Mouse (Mus musculus): ENCODE measurements around the gene Adipor2. TPM values are rescaled to one million over a fixed set of nuclear protein-coding genes. Genes with fewer than 3 reads are reported as not detected.
"Not testable (repeated sequence)": the region's sequence is repeated elsewhere in the genome, so short reads cannot be mapped to it uniquely, and the experiment has no call there.

Adipor2 gene
- total and polyA plus RNA-seq, 3 experiments = 57.0 to 63.6 (median 62.7) TPM

DNA sequence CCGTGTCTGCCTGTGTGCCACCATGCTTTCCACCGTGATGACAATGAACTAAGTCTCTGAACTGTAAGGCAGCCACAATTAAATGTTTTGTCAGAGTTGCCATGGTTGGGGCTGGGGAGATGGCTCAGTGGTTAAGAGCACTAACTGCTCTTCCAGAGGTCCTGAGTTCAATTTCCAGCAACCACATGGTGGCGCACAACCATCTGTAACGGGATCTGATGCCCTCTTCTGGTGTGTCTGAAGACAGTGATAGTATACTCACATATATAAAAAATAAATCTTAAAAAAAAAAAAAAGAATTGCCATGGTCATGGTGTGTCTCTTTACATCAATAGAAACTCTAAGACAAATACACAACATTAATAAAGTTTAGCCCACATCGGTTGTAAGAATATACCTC lies 42.5 kb downstream of the Adipor2 start:
- no peak for TF ChIP-seq POLR2A (IDR thresholded peaks at IDR 0.05; ENCODE audit: insufficient read depth, low read depth, low read length)
- TF ChIP-seq CTCF (IDR thresholded peaks at IDR 0.05) = peak; percentile 35
- H3K9ac ChIP-seq (ENCODE audit: low read depth, low read length) = no peak overlapping the region
- no peak overlapping the region for H3K27ac ChIP-seq
- H3K36me3 ChIP-seq (ENCODE audit: control insufficient read depth, insufficient read depth, low read length) = peaks cover 41% of the 10 kb centered on the region
- DNase-seq = no peak
- peaks cover 18% of the 10 kb centered on the region for H3K4me1 ChIP-seq (ENCODE audit: control insufficient read depth, insufficient read depth, low read length)
- H3K4me3 ChIP-seq = no peak overlapping the region
- 74% methylated on average over 5 of the region's 5 CpGs for WGBS
- no peaks in the 10 kb centered on the region for H3K27me3 ChIP-seq (ENCODE audit: control insufficient read depth, insufficient read depth, low read length)
- intact Hi-C loops (cut with DNase I) = no loop called here
- H3K79me2 ChIP-seq (replicated peaks; ENCODE audit: control insufficient read depth, insufficient read depth, low read length) = peaks cover 12% of the 10 kb centered on the region

DNA sequence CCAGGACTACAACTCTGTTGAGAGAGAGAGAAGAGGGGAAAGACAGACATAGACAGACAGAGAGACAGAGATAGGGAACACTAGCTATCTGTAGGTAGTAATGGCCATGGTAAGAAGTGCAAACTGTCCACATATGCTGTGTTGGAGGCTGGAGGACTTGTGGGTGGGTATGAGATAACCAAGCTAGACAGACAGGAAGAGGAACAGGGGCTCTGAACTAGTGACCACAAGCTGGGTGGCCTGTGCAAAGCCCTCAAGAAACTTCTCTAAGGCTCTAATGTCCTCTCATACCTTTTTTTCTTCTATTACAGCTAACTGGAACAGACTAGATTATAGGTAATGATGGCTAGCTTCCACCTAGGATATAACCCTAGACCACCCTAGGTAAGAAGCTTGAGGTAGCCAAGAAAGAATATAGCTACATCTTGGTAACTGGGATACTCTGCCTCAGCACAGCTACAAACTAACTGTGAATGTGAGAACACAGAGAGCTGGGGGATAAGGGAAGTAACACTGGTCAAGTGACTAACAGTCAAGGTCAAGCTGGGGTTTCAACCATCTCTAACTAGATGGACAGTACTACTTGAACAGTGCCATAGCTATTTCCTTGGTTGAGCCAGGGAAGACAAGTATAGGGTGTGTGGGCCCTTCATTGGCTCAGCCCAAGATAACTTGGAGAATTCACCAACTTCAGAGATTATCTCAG lies 44.4 kb downstream of the Adipor2 start:
- no peaks in the 10 kb centered on the region for H3K27me3 ChIP-seq (ENCODE audit: control insufficient read depth, insufficient read depth, low read length)
- H3K79me2 ChIP-seq (replicated peaks; ENCODE audit: control insufficient read depth, insufficient read depth, low read length) = peaks cover 10% of the 10 kb centered on the region
- no peak overlapping the region for H3K9ac ChIP-seq (ENCODE audit: low read depth, low read length)
- H3K4me1 ChIP-seq (ENCODE audit: control insufficient read depth, insufficient read depth, low read length) = peaks cover 15% of the 10 kb centered on the region
- no peak overlapping the region for H3K27ac ChIP-seq
- H3K4me3 ChIP-seq = no peak overlapping the region
- H3K36me3 ChIP-seq (ENCODE audit: control insufficient read depth, insufficient read depth, low read length) = peaks cover 34% of the 10 kb centered on the region
- TF ChIP-seq EP300 (IDR thresholded peaks at IDR 0.05; ENCODE audit: insufficient read depth, low read depth, low read length) (no peak), POLR2A (IDR thresholded peaks at IDR 0.05; ENCODE audit: insufficient read depth, low read depth, low read length) (no peak), CTCF (IDR thresholded peaks at IDR 0.05) (no peak)
- DNase-seq = no peak
- intact Hi-C loops (cut with DNase I) = no loop called here

DNA sequence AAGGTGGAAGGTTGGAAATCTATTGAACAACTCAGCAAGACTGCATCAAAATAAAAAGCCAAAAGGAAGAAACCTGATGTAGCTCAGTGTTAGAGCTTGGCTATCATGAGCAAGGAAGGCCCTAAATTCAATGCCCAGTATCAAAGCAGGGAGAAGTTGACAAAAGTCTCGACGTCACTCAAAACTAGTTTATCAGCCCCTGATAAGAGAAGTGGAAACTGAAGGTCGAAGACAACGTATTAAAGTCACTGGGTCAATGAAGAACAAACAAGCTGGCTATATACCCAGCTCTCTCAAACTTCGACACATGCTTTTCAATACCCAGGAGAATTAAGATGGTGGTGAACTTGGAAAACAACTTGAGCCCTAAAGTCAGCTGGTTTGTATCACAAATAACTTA lies 45.3 kb downstream of the Adipor2 start:
- TF ChIP-seq EP300 (IDR thresholded peaks at IDR 0.05; ENCODE audit: insufficient read depth, low read depth, low read length) (no peak), POLR2A (IDR thresholded peaks at IDR 0.05; ENCODE audit: insufficient read depth, low read depth, low read length) (no peak), CTCF (IDR thresholded peaks at IDR 0.05) (no peak)
- H3K36me3 ChIP-seq (ENCODE audit: control insufficient read depth, insufficient read depth, low read length) = peaks cover 28% of the 10 kb centered on the region
- 24% methylated on average over 5 of the region's 5 CpGs for WGBS
- no peaks in the 10 kb centered on the region for H3K27me3 ChIP-seq (ENCODE audit: control insufficient read depth, insufficient read depth, low read length)
- peaks cover 9% of the 10 kb centered on the region for H3K4me1 ChIP-seq (ENCODE audit: control insufficient read depth, insufficient read depth, low read length)
- peaks cover 7% of the 10 kb centered on the region for H3K79me2 ChIP-seq (replicated peaks; ENCODE audit: control insufficient read depth, insufficient read depth, low read length)
- DNase-seq = no peak
- intact Hi-C loops (cut with DNase I) = no loop called here
- H3K4me3 ChIP-seq = no peak overlapping the region
- H3K27ac ChIP-seq = no peak overlapping the region
- H3K9ac ChIP-seq (ENCODE audit: low read depth, low read length) = no peak overlapping the region

DNA sequence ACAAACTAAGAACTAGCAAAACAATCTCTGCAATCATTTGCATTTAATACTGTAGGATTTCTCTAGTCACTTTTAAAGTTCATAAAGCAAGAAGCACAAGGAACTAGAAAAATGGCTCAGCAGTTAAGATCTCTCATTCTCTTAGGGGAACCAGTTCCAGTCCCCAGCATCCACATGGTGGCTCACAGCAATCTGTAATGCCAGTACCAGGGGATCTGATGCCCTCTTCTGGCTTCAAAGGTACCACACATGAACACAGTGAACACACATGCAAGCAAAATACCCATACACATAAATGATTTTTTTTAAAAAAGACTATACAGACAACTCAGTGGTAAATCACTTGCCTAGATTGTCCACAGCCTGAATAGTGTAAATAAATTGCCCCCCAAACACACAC lies 45.9 kb downstream of the Adipor2 start:
- peak; percentile 31 for TF ChIP-seq CTCF (IDR thresholded peaks at IDR 0.05)
- no peak for TF ChIP-seq EP300 (IDR thresholded peaks at IDR 0.05; ENCODE audit: insufficient read depth, low read depth, low read length)
- no peak overlapping the region for H3K9ac ChIP-seq (ENCODE audit: low read depth, low read length)
- H3K79me2 ChIP-seq (replicated peaks; ENCODE audit: control insufficient read depth, insufficient read depth, low read length) = peaks cover 6% of the 10 kb centered on the region
- peaks cover 9% of the 10 kb centered on the region for H3K4me1 ChIP-seq (ENCODE audit: control insufficient read depth, insufficient read depth, low read length)
- no peak overlapping the region for H3K4me3 ChIP-seq
- no peak for DNase-seq
- H3K27me3 ChIP-seq (ENCODE audit: control insufficient read depth, insufficient read depth, low read length) = no peaks in the 10 kb centered on the region
- no peak overlapping the region for H3K27ac ChIP-seq
- intact Hi-C loops (cut with DNase I) = no loop called here
- H3K36me3 ChIP-seq (ENCODE audit: control insufficient read depth, insufficient read depth, low read length) = peaks cover 24% of the 10 kb centered on the region

DNA sequence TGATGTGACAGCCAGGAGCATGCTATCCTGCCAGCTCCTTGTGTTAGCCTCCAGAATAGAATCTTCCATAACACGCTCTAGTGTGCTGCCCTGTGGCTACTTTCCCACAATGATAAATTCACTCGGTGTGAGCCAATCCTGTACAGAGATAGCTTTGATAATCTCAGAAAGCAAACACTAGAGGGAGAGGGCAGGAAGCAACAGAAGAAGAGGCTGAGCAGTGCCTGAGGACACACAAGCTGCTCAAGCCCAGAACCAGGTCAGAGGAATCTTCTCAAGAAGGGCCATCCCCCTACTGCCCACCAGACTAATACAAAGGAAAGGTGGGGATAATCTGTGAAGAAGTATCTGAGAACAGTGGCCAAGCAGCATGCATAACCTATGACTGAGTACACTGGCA lies 50.1 kb downstream of the Adipor2 start:
- Histone ChIP-seq H3K4me3 (no peak overlapping the region), H3K79me2 (replicated peaks; ENCODE audit: control insufficient read depth, insufficient read depth, low read length) (no peaks in the 10 kb centered on the region; the same call in 1 of the 2 replicates), H3K27me3 (ENCODE audit: control insufficient read depth, insufficient read depth, low read length) (no peaks in the 10 kb centered on the region), H3K27ac (no peak overlapping the region), H3K36me3 (ENCODE audit: control insufficient read depth, insufficient read depth, low read length) (peaks cover 16% of the 10 kb centered on the region), H3K9ac (ENCODE audit: low read depth, low read length) (no peak overlapping the region), H3K4me1 (ENCODE audit: control insufficient read depth, insufficient read depth, low read length) (peaks cover 2% of the 10 kb centered on the region)
- intact Hi-C loops (cut with DNase I) = loop anchor here (5.0 kb wide), 1 partner anchor 1120 kb away; no protein-coding TSS in a partner anchor
- DNase-seq = no peak
- WGBS = 30% methylated on average over 2 of the region's 2 CpGs
- no peak for TF ChIP-seq POLR2A (IDR thresholded peaks at IDR 0.05; ENCODE audit: insufficient read depth, low read depth, low read length)

DNA sequence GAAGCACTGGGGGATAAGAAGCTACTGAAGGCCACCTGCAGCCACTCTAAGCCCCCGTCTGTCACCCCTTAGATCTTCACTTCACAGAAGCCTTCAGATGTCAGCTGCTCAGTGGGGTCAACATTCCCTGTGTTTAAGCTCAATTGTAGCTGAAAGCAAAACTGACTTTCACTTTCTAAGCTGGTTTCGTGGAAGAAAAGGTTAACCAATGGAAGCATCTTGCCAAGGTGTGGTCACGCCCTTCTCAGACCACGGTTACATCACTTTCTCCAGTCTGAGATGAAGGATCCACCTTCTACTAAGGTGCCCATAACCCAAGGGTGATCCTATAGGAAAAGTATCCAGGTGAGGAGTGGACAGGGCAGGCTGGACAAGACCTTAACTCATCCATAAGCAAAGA lies 50.7 kb downstream of the Adipor2 start:
- not testable (repeated sequence) for DNase-seq; H3K27me3 ChIP-seq (ENCODE audit: control insufficient read depth, insufficient read depth, low read length); H3K27ac ChIP-seq; H3K4me3 ChIP-seq; H3K4me1 ChIP-seq (ENCODE audit: control insufficient read depth, insufficient read depth, low read length); H3K79me2 ChIP-seq (replicated peaks; ENCODE audit: control insufficient read depth, insufficient read depth, low read length); H3K9ac ChIP-seq (ENCODE audit: low read depth, low read length)
- H3K36me3 ChIP-seq (ENCODE audit: control insufficient read depth, insufficient read depth, low read length) = peaks cover 13% of the 10 kb centered on the region
- intact Hi-C loops (cut with DNase I) = loop anchor here (5.0 kb wide), 1 partner anchor 1121 kb away; no protein-coding TSS in a partner anchor
- WGBS = 78% methylated on average over 4 of the region's 4 CpGs

All from heart, adult 2 months (tissue).